Mouse (Mus musculus): ENCODE data around the gene Stard7. TPM values are rescaled to one million over a fixed set of nuclear protein-coding genes. Genes with fewer than 3 reads are reported as not detected.

Gene Stard7
- polyA plus RNA-seq, 1 experiment from 2014 or later = 135 TPM

GRCm38 (mm10) chr2:127337531-127337930 lies 67.5 kb downstream of the Stard7 start:
- Histone ChIP-seq H3K9me3 (replicated peaks) (no peaks in the 10 kb centered on the region), H3K4me1 (replicated peaks) (peaks cover 41% of the 10 kb centered on the region), H3K36me3 (no peaks in the 10 kb centered on the region), H3K27me3 (replicated peaks) (peaks cover 16% of the 10 kb centered on the region), H3K27ac (ENCODE audit: poor library complexity, severe bottlenecking) (peak overlapping the region; percentile 46), H3K4me3 (peak overlapping the region; percentile 60), H3K9ac (peak overlapping the region; percentile 77), H3K4me2 (peak overlapping the region; percentile 76)
- ATAC-seq (ENCODE audit: insufficient number of reproducible peaks, low FRiP score) = no peak
- 51% methylated on average over 11 of the region's 11 CpGs for WGBS

- H3K27ac ChIP-seq (ENCODE audit: poor library complexity, severe bottlenecking) = no peak overlapping the region
- peak overlapping the region; percentile 76 for H3K4me2 ChIP-seq
- H3K9me3 ChIP-seq (replicated peaks) = no peaks in the 10 kb centered on the region
- peaks cover 16% of the 10 kb centered on the region for H3K27me3 ChIP-seq (replicated peaks)
- H3K4me3 ChIP-seq = peak overlapping the region; percentile 60
- ATAC-seq (ENCODE audit: insufficient number of reproducible peaks, low FRiP score) = no peak
- H3K9ac ChIP-seq = peak overlapping the region; percentile 77; the same call in 1 of the 2 replicates
- WGBS = 62% methylated on average over 7 of the region's 7 CpGs
- peaks cover 36% of the 10 kb centered on the region for H3K4me1 ChIP-seq (replicated peaks)
- no peaks in the 10 kb centered on the region for H3K36me3 ChIP-seq
Observed at GRCm38 (mm10) chr2:127338012-127338411, 68.0 kb downstream of the Stard7 start.

- Histone ChIP-seq H3K27ac (ENCODE audit: poor library complexity, severe bottlenecking) (peak within 1 kb of the TSS; percentile 46), H3K4me1 (replicated peaks) (peaks cover 32% of the 10 kb centered on the region), H3K4me2 (peak within 1 kb of the TSS; percentile 76), H3K9ac (peak within 1 kb of the TSS; percentile 77), H3K27me3 (replicated peaks) (peaks cover 16% of the 10 kb centered on the region), H3K36me3 (no peaks in the 10 kb centered on the region), H3K4me3 (peak within 1 kb of the TSS; percentile 60), H3K9me3 (replicated peaks) (no peaks in the 10 kb centered on the region)
- 88% methylated on average over 4 of the region's 4 CpGs for WGBS
- ATAC-seq (ENCODE audit: insufficient number of reproducible peaks, low FRiP score) = no peak
Observed at GRCm38 (mm10) chr2:127338416-127338815, 68.4 kb downstream of the Stard7 start, which contains the start of gene Astl. Gene Astl, plus strand, starts transcription at chr2:127338639.

- no peaks in the 10 kb centered on the region for H3K36me3 ChIP-seq
- peaks cover 16% of the 10 kb centered on the region for H3K27me3 ChIP-seq (replicated peaks)
- H3K9ac ChIP-seq = no peak overlapping the region
- no peak for ATAC-seq (ENCODE audit: insufficient number of reproducible peaks, low FRiP score)
- 56% methylated on average over 4 of the region's 4 CpGs for WGBS
- H3K4me2 ChIP-seq = no peak overlapping the region
- no peak overlapping the region for H3K4me3 ChIP-seq
- H3K4me1 ChIP-seq (replicated peaks) = peaks cover 28% of the 10 kb centered on the region
- no peaks in the 10 kb centered on the region for H3K9me3 ChIP-seq (replicated peaks)
- no peak overlapping the region for H3K27ac ChIP-seq (ENCODE audit: poor library complexity, severe bottlenecking)
Observed at GRCm38 (mm10) chr2:127338833-127339232, 68.8 kb downstream of the Stard7 start.

GRCm38 (mm10) chr2:127339262-127339661 lies 69.2 kb downstream of the Stard7 start:
- Histone ChIP-seq H3K27me3 (replicated peaks) (peaks cover 16% of the 10 kb centered on the region), H3K27ac (ENCODE audit: poor library complexity, severe bottlenecking) (no peak overlapping the region), H3K36me3 (no peaks in the 10 kb centered on the region), H3K4me3 (no peak overlapping the region), H3K9me3 (replicated peaks) (no peaks in the 10 kb centered on the region), H3K4me2 (no peak overlapping the region), H3K9ac (no peak overlapping the region), H3K4me1 (replicated peaks) (peaks cover 23% of the 10 kb centered on the region)
- no peak for ATAC-seq (ENCODE audit: insufficient number of reproducible peaks, low FRiP score)
- 66% methylated on average over 6 of the region's 6 CpGs for WGBS

GRCm38 (mm10) chr2:127341159-127341558 lies 71.1 kb downstream of the Stard7 start:
- no peak overlapping the region for H3K4me2 ChIP-seq
- H3K27ac ChIP-seq (ENCODE audit: poor library complexity, severe bottlenecking) = no peak overlapping the region
- 10% methylated on average over 3 of the region's 3 CpGs for WGBS
- peaks cover 13% of the 10 kb centered on the region for H3K27me3 ChIP-seq (replicated peaks)
- H3K36me3 ChIP-seq = no peaks in the 10 kb centered on the region
- ATAC-seq (ENCODE audit: insufficient number of reproducible peaks, low FRiP score) = no peak
- no peak overlapping the region for H3K9ac ChIP-seq
- no peak overlapping the region for H3K4me3 ChIP-seq
- H3K4me1 ChIP-seq (replicated peaks) = peaks cover 8% of the 10 kb centered on the region
- no peaks in the 10 kb centered on the region for H3K9me3 ChIP-seq (replicated peaks)

- no peak overlapping the region for H3K4me2 ChIP-seq
- H3K36me3 ChIP-seq = no peaks in the 10 kb centered on the region
- WGBS = 75% methylated on average over 1 of the region's 1 CpGs
- peaks cover 3% of the 10 kb centered on the region for H3K27me3 ChIP-seq (replicated peaks)
- no peak overlapping the region for H3K4me3 ChIP-seq
- H3K9me3 ChIP-seq (replicated peaks) = no peaks in the 10 kb centered on the region
- no peak overlapping the region for H3K27ac ChIP-seq (ENCODE audit: poor library complexity, severe bottlenecking)
- no peak for ATAC-seq (ENCODE audit: insufficient number of reproducible peaks, low FRiP score)
- no peak overlapping the region for H3K9ac ChIP-seq
- no peaks in the 10 kb centered on the region for H3K4me1 ChIP-seq (replicated peaks)
Observed at GRCm38 (mm10) chr2:127346334-127346733, 76.3 kb downstream of the Stard7 start.

- no peak overlapping the region for H3K27ac ChIP-seq (ENCODE audit: poor library complexity, severe bottlenecking)
- no peaks in the 10 kb centered on the region for H3K36me3 ChIP-seq
- no peak overlapping the region for H3K9ac ChIP-seq
- H3K27me3 ChIP-seq (replicated peaks) = peaks cover 3% of the 10 kb centered on the region
- H3K4me2 ChIP-seq = no peak overlapping the region
- H3K4me3 ChIP-seq = no peak overlapping the region
- H3K9me3 ChIP-seq (replicated peaks) = no peaks in the 10 kb centered on the region
- no peak for ATAC-seq (ENCODE audit: insufficient number of reproducible peaks, low FRiP score)
- WGBS = 70% methylated on average over 13 of the region's 13 CpGs
- H3K4me1 ChIP-seq (replicated peaks) = no peaks in the 10 kb centered on the region
Observed at GRCm38 (mm10) chr2:127347147-127347985, 77.3 kb downstream of the Stard7 start.

Other genes starting within 250 kb of the Stard7 start
- 37.5 and 39.2 TPM in 2 replicates for gene Blvra, start 199.6 kb upstream of the Stard7 start, polyA plus RNA-seq (2016; fragmentation: Nextera tagmentation; extraction: Ambion mirVana)
- 62.9 and 67.1 TPM in 2 replicates for gene Ncaph, start 136.3 kb upstream of the Stard7 start, polyA plus RNA-seq (2016; fragmentation: Nextera tagmentation; extraction: Ambion mirVana)
- 11.1 and 12.5 TPM in 2 replicates for gene Itpripl1, start 126.8 kb upstream of the Stard7 start, polyA plus RNA-seq (2016; fragmentation: Nextera tagmentation; extraction: Ambion mirVana)
- 1.8 and 2.3 TPM in 2 replicates for gene 1810024B03Rik, start 61.9 kb upstream of the Stard7 start, polyA plus RNA-seq (2016; fragmentation: Nextera tagmentation; extraction: Ambion mirVana)
- 48.8 and 49.5 TPM in 2 replicates for gene Snrnp200, start 61.8 kb upstream of the Stard7 start, polyA plus RNA-seq (2016; fragmentation: Nextera tagmentation; extraction: Ambion mirVana)
- 50.2 and 53.7 TPM in 2 replicates for gene Ciao1, start 22.4 kb upstream of the Stard7 start, polyA plus RNA-seq (2016; fragmentation: Nextera tagmentation; extraction: Ambion mirVana)
- gene Tmem127, start 22.3 kb upstream of the Stard7 start, polyA plus RNA-seq (2016; fragmentation: Nextera tagmentation; extraction: Ambion mirVana) = 24.7 and 27.8 TPM in 2 replicates
- gene Dusp2, start 65.9 kb downstream of the Stard7 start, polyA plus RNA-seq (2016; fragmentation: Nextera tagmentation; extraction: Ambion mirVana) = 23.8 and 26.3 TPM in 2 replicates
- not detected in 2 replicates for gene Astl, start 68.4 kb downstream of the Stard7 start, polyA plus RNA-seq (2016; fragmentation: Nextera tagmentation; extraction: Ambion mirVana)
- gene Adra2b, start 93.0 kb downstream of the Stard7 start, polyA plus RNA-seq (2016; fragmentation: Nextera tagmentation; extraction: Ambion mirVana) = 7.1 and 7.6 TPM in 2 replicates
- 0.44 and 0.45 TPM in 2 replicates for gene Gpat2, start 155.0 kb downstream of the Stard7 start, polyA plus RNA-seq (2016; fragmentation: Nextera tagmentation; extraction: Ambion mirVana)
- 26.2 and 29.0 TPM in 2 replicates for gene Fahd2a, start 174.3 kb downstream of the Stard7 start, polyA plus RNA-seq (2016; fragmentation: Nextera tagmentation; extraction: Ambion mirVana)

Data from heart, embryonic 12.5 days (tissue).